Mouse (Mus musculus) stomach, embryonic 16.5 days (tissue): ENCODE measurements around the gene D930020B18Rik. TPM values are rescaled to one million over a fixed set of nuclear protein-coding genes. Genes with fewer than 3 reads are reported as not detected.

ENCODE experiments used
- ATAC-seq: fragments of 200-750 bp; cut with Nextera tagmentation; 2 replicates; pipeline ENCODE4 v1.8.0; 2017; ENCODE audit warnings: moderate number of reproducible peaks, moderate TSS enrichment; ENCODE audit not compliant: insufficient read depth, low FRiP score
- H3K27ac ChIP-seq: fragments of 300-500 bp; sonication (generic); 2 replicates; pipeline ENCODE4 v1.5.1; 2014; ENCODE audit warnings: low read length
- H3K27me3 ChIP-seq: fragments of 300-500 bp; sonication (generic); 2 replicates; pipeline ENCODE4 v1.6.1; 2014; ENCODE audit warnings: low read length, control low read depth, mixed read lengths; ENCODE audit not compliant: control insufficient read depth, insufficient read depth
- H3K36me3 ChIP-seq: fragments of 300-500 bp; sonication (generic); 2 replicates; pipeline ENCODE4 v1.6.1; 2014; ENCODE audit warnings: low read length; ENCODE audit not compliant: control insufficient read depth, insufficient read depth
- H3K4me1 ChIP-seq: fragments of 300-500 bp; sonication (generic); 2 replicates; pipeline ENCODE4 v1.6.1; 2014; ENCODE audit warnings: low read length, control low read depth, mixed read lengths; ENCODE audit not compliant: control insufficient read depth, insufficient read depth
- H3K4me2 ChIP-seq: fragments of 300-500 bp; sonication (generic); 2 replicates; pipeline ENCODE4 v1.6.1; 2014; ENCODE audit warnings: low read depth, low read length, mixed read lengths
- H3K4me3 ChIP-seq: fragments of 300-500 bp; sonication (generic); replicated peaks from 2 replicates; pipeline ENCODE4 v1.5.1; 2014; ENCODE audit warnings: mild to moderate bottlenecking, low read length
- H3K9ac ChIP-seq: fragments of 300-500 bp; sonication (generic); 2 replicates; pipeline ENCODE4 v1.6.1; 2014; ENCODE audit warnings: low read length
- H3K9me3 ChIP-seq: fragments of 300-500 bp; sonication (generic); replicated peaks from 2 replicates; pipeline ENCODE4 v1.6.1; 2016; ENCODE audit warnings: low read length, control low read depth; ENCODE audit not compliant: control insufficient read depth
- WGBS: fragments of 180-500 bp; shearing (Covaris S2); extraction: QIAGEN DNeasy Blood & Tissue Kit; methylation state at CpG from one replicate; pipeline ENCODE4 v1.1.7; 2014; 5-methylcytosine and 5-hydroxymethylcytosine counted together
- polyA plus RNA-seq: library from polyadenylated mRNA; unstranded; fragments of >200 nt; fragmentation: Nextera tagmentation; extraction: Ambion mirVana; gene quantifications from 2 replicates; pipeline ENCODE4 v1.2.1, GENCODE M21; 2015

D930020B18Rik gene
- polyA plus RNA-seq, 1 experiment from 2014 or later = 1.0 TPM

DNA sequence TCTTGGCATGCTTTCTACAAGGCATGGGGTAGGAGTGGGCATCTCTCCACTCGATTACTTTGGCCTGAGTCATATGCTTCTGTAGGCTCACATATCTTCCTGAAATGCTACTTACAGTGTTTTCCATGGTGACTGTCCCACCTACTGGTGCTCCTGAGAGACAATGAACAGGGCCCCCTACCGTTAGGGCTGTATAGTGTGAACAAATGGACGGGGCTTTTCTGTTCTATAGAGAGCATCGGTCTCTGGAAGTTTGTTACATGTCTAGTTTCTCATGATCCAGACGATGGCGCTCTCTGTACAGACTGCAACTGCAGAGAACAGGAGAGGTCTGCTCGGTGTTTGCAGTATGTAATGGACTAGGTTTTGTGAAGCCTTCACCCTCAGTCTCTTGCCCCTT is 46.1 kb downstream of the D930020B18Rik start:
- H3K4me1 ChIP-seq = no peaks in the 10 kb centered on the region; the same call in 1 of the 2 replicates
- no peak overlapping the region for H3K9ac ChIP-seq
- no peaks in the 10 kb centered on the region for H3K27me3 ChIP-seq
- no peak overlapping the region for H3K4me2 ChIP-seq
- no peaks in the 10 kb centered on the region for H3K9me3 ChIP-seq
- H3K36me3 ChIP-seq = no peaks in the 10 kb centered on the region
- H3K4me3 ChIP-seq = no peak overlapping the region
- no peak for ATAC-seq
- 81% methylated on average over 7 of the region's 7 CpGs for WGBS
- no peak overlapping the region for H3K27ac ChIP-seq

DNA sequence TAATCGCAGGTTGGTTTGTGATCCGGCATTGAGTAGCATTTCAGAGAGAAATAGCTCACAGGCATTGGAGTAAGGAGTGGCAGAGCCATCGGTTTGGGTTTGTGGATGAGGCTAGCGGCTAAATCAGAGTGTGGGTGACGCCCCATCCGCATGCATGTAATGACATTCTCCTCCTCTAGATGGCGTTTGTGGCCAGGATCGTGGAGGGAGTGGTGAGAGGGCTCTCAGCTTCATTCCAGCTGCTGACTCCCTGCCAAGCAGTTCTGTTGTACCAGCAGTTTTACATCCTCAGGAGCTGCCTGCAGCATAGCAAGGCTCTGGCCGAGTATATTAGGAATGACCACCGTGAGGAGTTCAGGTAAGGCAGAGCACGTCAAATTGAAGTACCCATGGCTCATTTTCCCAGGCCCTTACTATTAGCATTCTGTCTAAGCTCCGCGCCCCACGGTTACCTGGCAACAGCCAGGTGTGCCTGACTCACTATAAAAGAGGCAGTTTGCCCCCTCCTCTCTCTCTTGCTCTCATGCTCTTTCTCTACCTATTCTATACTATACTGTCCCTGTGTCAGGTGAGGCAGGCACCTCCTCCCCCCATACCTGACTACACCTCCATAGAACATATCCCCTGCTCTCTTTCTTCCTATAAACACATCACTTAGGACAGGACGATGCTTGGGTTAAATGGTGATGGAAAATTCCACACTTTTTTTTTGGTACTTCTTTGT is 48.4 kb downstream of the D930020B18Rik start:
- no peak overlapping the region for H3K4me3 ChIP-seq
- 18% methylated on average over 15 of the region's 15 CpGs for WGBS
- no peaks in the 10 kb centered on the region for H3K27me3 ChIP-seq
- no peak overlapping the region for H3K9ac ChIP-seq
- ATAC-seq = peak; percentile 75
- H3K9me3 ChIP-seq = no peaks in the 10 kb centered on the region
- H3K4me1 ChIP-seq = no peaks in the 10 kb centered on the region; the same call in 1 of the 2 replicates
- peak overlapping the region; percentile 44; the same call in 1 of the 2 replicates for H3K27ac ChIP-seq
- no peaks in the 10 kb centered on the region for H3K36me3 ChIP-seq
- peak overlapping the region; percentile 11; the same call in 1 of the 2 replicates for H3K4me2 ChIP-seq

DNA sequence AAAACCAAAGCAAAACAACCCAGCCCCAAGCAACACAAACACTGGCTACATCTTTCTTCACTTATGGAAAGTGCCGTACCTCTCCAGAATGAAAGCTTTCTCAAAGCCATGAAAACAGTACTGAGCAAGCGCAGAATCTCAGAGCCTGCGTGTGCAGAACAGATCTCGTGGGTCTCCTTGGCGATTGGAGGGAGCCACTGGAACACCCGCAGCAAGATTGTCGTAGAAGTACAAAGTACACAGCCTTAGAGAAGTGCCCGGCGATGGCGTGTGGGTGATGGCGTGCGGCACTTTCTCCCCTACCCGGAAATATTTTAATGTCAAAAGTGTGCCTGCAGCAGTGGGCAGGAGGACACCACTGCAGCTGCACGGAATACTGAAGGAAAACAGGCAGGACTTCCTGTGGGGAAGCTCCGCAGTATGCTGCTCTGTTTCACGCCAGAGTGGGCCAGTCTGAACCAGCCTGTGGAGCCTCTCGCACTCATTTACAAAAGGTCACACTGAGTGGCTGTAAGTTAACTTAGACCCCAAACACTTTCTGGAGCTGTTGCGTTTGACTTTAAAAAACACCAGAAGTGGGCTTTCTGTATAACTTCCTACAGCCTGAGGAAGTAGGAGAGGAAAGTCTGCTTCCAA is 51.7 kb downstream of the D930020B18Rik start:
- WGBS = 44% methylated on average over 18 of the region's 18 CpGs
- H3K9ac ChIP-seq = peak overlapping the region; percentile 9; the same call in 1 of the 2 replicates
- H3K27ac ChIP-seq = no peak overlapping the region
- no peaks in the 10 kb centered on the region; the same call in 1 of the 2 replicates for H3K4me1 ChIP-seq
- no peaks in the 10 kb centered on the region for H3K36me3 ChIP-seq
- H3K4me3 ChIP-seq = no peak overlapping the region; the same call in 1 of the 2 replicates
- no peak for ATAC-seq
- no peaks in the 10 kb centered on the region for H3K9me3 ChIP-seq
- peak overlapping the region; percentile 39 for H3K4me2 ChIP-seq
- H3K27me3 ChIP-seq = no peaks in the 10 kb centered on the region

DNA sequence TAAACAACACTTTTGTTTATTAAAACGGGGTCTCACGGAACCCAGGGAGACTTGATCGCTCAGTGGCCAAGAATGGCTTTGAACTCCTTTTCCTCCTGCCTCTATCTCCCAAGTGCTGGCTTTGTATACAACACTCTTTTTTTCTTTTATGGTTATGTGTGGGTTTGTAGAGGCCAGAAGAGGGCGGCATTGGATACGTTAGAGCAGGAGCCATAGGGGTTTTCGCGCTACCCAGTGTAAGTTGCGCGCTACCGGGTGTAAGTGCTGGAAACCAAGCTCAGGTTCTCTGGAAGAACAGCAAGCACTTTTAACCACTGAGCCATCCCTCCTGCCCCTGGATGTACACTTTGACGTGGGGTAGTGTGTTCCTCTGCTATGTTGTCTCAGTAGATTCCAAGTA is 53.2 kb downstream of the D930020B18Rik start:
- no peak overlapping the region for H3K27ac ChIP-seq
- H3K4me1 ChIP-seq = no peaks in the 10 kb centered on the region; the same call in 1 of the 2 replicates
- no peak overlapping the region for H3K4me2 ChIP-seq
- ATAC-seq = no peak
- 83% methylated on average over 11 of the region's 11 CpGs for WGBS
- no peak overlapping the region for H3K4me3 ChIP-seq
- H3K36me3 ChIP-seq = no peaks in the 10 kb centered on the region
- no peak overlapping the region for H3K9ac ChIP-seq
- H3K9me3 ChIP-seq = no peaks in the 10 kb centered on the region
- H3K27me3 ChIP-seq = no peaks in the 10 kb centered on the region

DNA sequence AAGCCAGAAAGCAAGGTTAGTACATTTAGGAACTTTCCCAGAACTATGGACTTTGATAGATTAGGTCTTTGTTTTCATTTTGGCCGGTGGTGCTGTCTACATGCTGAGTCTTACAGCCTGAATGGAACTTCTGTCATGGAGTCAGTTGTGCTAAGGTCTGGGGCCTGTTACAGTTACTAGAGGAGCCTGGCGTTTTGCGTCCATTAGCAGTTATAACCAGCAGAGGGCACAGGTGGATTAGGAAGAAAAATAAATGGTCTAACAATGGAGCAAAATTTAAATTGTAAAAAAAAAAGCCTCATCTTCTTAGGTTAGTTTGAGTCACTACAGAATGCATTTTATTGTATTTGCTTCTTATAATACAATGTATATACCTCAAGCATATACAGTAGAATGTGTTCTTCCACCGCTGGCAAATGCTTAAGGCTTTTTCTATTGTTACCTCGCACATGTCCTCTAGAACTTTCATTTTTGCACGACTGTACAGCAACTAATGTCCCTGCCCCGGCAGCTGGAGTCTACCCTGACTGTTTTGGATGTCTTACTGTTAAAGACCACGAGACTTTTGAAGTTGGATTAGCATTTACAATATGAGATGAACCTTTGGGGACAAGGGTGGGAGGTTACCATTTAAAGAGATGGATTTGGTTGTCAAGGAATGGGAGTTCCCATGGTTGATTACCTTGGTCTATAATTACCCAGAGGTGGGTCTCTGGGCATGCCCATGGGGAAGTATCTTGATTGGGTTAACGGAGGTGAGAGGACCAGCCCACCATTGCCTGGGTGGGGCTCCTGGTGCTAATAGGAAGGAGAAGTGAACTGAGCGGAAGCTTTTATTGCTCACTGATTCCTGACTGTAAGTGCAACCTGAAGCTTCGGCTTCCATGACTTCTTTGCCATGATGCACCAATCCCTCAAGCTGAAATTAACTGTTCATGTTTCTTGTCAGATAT is 60.2 kb downstream of the D930020B18Rik start:
- no peaks in the 10 kb centered on the region for H3K27me3 ChIP-seq
- no peak overlapping the region for H3K4me3 ChIP-seq
- no peaks in the 10 kb centered on the region for H3K4me1 ChIP-seq
- H3K36me3 ChIP-seq = no peaks in the 10 kb centered on the region
- H3K27ac ChIP-seq = no peak overlapping the region
- 51% methylated on average over 11 of the region's 11 CpGs for WGBS
- no peak overlapping the region for H3K9ac ChIP-seq
- no peak for ATAC-seq
- H3K9me3 ChIP-seq = no peaks in the 10 kb centered on the region
- H3K4me2 ChIP-seq = no peak overlapping the region

DNA sequence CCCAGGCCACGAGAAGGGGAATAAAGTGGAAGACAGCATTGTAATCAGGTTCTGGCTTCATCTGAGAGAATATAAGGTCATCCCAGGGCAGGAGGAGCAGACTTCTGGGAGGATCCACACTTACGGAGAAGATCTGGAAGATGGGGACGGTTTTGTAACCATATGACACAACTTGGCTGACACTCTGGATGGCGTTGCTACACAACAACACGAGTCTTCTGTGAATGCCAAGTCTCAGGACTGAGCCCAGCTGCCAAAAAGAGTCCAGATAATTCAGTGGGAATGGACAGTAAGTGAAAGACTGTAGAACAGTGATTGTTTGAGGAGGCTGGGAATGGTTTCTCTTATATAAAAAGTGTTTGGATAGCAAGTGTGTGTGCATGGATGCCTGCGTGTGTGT is 62.2 kb downstream of the D930020B18Rik start:
- ATAC-seq = no peak
- H3K36me3 ChIP-seq = no peaks in the 10 kb centered on the region
- no peak overlapping the region for H3K27ac ChIP-seq
- H3K4me2 ChIP-seq = no peak overlapping the region
- 78% methylated on average over 6 of the region's 6 CpGs for WGBS
- H3K9me3 ChIP-seq = no peaks in the 10 kb centered on the region
- H3K27me3 ChIP-seq = no peaks in the 10 kb centered on the region
- H3K9ac ChIP-seq = no peak overlapping the region
- no peaks in the 10 kb centered on the region for H3K4me1 ChIP-seq
- no peak overlapping the region for H3K4me3 ChIP-seq

DNA sequence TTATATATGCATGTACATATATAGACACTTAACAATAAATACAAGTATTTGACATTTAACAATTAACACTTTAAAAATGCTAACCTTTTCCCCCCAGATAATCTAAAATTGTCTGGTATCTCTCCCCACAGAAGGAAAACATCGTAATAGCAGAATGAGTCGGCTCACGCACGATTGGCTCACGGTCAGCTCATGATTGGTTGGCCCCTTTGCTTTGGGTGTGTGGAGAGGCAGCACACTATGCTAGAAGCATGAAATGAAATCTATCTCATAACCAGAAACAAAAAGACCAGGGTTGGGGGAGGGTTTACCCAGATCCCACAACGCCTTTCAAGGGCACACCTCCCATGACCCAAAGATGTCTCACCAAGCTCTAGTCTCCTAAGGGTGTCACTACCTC is 63.5 kb downstream of the D930020B18Rik start:
- WGBS = 87% methylated on average over 6 of the region's 6 CpGs
- no peaks in the 10 kb centered on the region for H3K36me3 ChIP-seq
- H3K4me3 ChIP-seq = no peak overlapping the region
- H3K27me3 ChIP-seq = no peaks in the 10 kb centered on the region
- no peak for ATAC-seq
- no peaks in the 10 kb centered on the region for H3K4me1 ChIP-seq
- H3K9me3 ChIP-seq = no peaks in the 10 kb centered on the region
- no peak overlapping the region for H3K4me2 ChIP-seq
- no peak overlapping the region for H3K9ac ChIP-seq
- no peak overlapping the region for H3K27ac ChIP-seq

DNA sequence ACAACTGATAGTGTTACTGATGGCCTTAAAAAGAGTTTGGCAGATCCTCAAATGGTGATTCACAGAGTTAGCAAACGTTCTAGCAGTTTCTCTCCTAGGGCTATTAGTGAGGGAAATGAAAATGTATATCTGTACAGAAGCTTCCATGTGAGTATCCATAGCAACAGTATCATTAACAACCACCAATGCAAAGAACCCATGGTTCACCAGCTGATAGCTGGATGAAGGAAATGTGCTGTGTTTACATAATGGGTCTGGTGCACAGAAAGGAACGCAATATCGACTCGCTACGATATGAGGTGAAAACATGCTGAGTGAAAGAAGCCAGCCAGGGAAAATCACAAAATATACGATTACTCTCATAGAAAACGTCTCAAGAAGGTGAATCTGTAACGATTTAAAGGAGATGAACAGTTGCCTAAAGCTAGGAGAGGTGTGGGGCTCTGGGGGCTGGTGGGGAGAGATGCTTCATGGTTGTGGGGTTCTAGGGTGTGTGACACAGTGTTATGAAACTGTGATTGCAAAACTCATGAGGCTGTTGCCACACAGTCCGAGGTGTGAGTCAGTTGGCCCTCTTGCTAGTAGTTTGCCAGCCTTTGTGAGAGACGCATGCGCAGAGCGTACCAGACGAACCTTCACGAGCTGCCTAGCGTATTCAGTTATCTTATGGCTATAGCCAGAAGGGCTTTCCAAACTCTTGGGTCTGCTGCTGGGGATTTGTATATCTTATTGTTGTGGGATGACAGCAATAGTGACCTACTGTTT is 64.2 kb downstream of the D930020B18Rik start:
- H3K27me3 ChIP-seq = no peaks in the 10 kb centered on the region
- no peak overlapping the region for H3K4me2 ChIP-seq
- no peak for ATAC-seq
- H3K4me3 ChIP-seq = no peak overlapping the region
- H3K9ac ChIP-seq = no peak overlapping the region
- H3K36me3 ChIP-seq = no peaks in the 10 kb centered on the region
- no peak overlapping the region for H3K27ac ChIP-seq
- no peaks in the 10 kb centered on the region for H3K4me1 ChIP-seq
- 82% methylated on average over 15 of the region's 15 CpGs for WGBS
- no peaks in the 10 kb centered on the region for H3K9me3 ChIP-seq
